Mouse (Mus musculus) liver, embryonic 11.5 days (tissue): ENCODE measurements at regions not wholly inside any gene's neighbourhood (a gene's known extent, or its start where the extent isn't known, plus 50 kb on each side); places are given as distances from the start of the nearest gene placed in this dataset.
A peak's percentile ranks its signal among the peaks of the same experiment; 100 is the strongest.

Experiments used
- ATAC-seq: fragments of 200-750 bp; cut with Nextera tagmentation; replicated peaks from 2 replicates; pipeline ENCODE4 v1.8.0; 2017; ENCODE audit warnings: moderate number of reproducible peaks, mild to moderate bottlenecking, moderate TSS enrichment, moderate library complexity; ENCODE audit not compliant: low FRiP score
- DNase-seq: peaks from one replicate; pipeline ENCODE4 v3.0.0-alpha.2; 2017; ENCODE audit warnings: low spot score
- H3K27ac ChIP-seq: fragments of 300-500 bp; sonication (generic); 2 replicates; pipeline ENCODE4 v1.5.1; 2014; ENCODE audit warnings: mild to moderate bottlenecking, low read depth, low read length, control low read depth
- H3K27me3 ChIP-seq: fragments of 300-500 bp; sonication (generic); replicated peaks from 2 replicates; pipeline ENCODE4 v1.6.1; 2014; ENCODE audit warnings: low read length, mixed read lengths; ENCODE audit not compliant: control insufficient read depth, insufficient read depth
- H3K36me3 ChIP-seq: fragments of 300-500 bp; sonication (generic); 2 replicates; pipeline ENCODE4 v1.6.1; 2014; ENCODE audit warnings: mild to moderate bottlenecking, low read length, moderate library complexity, mixed read lengths; ENCODE audit not compliant: control insufficient read depth, insufficient read depth
- H3K4me1 ChIP-seq: fragments of 300-500 bp; sonication (generic); replicated peaks from 2 replicates; pipeline ENCODE4 v1.6.1; 2014; ENCODE audit warnings: low read length, mixed read lengths; ENCODE audit not compliant: control insufficient read depth, insufficient read depth
- H3K4me2 ChIP-seq: fragments of 300-500 bp; sonication (generic); 2 replicates; pipeline ENCODE4 v1.6.1; 2014; ENCODE audit warnings: mild to moderate bottlenecking, control low read depth, moderate library complexity
- H3K4me3 ChIP-seq: fragments of 300-500 bp; sonication (generic); 2 replicates; pipeline ENCODE4 v1.5.1; 2014; ENCODE audit warnings: low read depth, low read length, control low read depth
- H3K9ac ChIP-seq: fragments of 300-500 bp; sonication (generic); 2 replicates; pipeline ENCODE4 v1.6.1; 2014; ENCODE audit warnings: low read depth, low read length, control low read depth
- H3K9me3 ChIP-seq: fragments of 300-500 bp; sonication (generic); 2 replicates; pipeline ENCODE4 v1.6.1; 2016; ENCODE audit warnings: low read length, inconsistent platforms, mixed read lengths; ENCODE audit not compliant: control insufficient read depth
- WGBS: fragments of 180-500 bp; shearing (Covaris S2); extraction: QIAGEN DNeasy Blood & Tissue Kit; methylation state at CpG from one replicate; pipeline ENCODE4 v1.1.7; 2014; 5-methylcytosine and 5-hydroxymethylcytosine counted together

DNA sequence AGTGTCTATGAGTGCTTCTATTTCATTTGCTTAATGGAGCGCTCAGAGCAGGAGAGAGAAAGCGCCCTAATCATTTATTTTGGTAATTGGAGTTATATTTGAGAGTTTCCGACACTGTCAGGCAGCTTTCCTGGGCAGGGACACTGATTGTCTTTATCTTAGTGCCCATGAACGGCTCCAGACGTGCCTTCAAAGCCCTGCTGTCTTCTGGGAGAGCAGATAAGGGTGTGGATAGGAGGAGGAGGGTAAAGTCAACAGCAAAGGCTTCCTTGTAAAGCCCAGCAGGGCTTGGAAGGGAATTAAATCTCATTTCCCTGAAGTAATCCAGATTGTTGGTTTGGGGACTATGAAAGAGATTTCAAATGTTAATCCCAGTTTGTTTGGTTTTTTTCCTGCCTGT is 189.3 kb upstream of the Ncam1 start:
- 16% methylated on average over 5 of the region's 5 CpGs for WGBS
- Histone ChIP-seq H3K36me3 (no peaks in the 10 kb centered on the region), H3K4me2 (no peak overlapping the region), H3K27ac (no peak overlapping the region), H3K9ac (no peak overlapping the region), H3K4me1 (no peaks in the 10 kb centered on the region; the same call in 1 of the 2 replicates), H3K9me3 (no peaks in the 10 kb centered on the region), H3K4me3 (no peak overlapping the region), H3K27me3 (no peaks in the 10 kb centered on the region)
- DNase-seq (no peak), ATAC-seq (no peak)

GRCm38 (mm10) chr9:49987481-49987880 is 188.8 kb upstream of the Ncam1 start:
- H3K9ac ChIP-seq = no peak overlapping the region
- no peak overlapping the region for H3K27ac ChIP-seq
- ATAC-seq (no peak), DNase-seq (no peak)
- no peak overlapping the region for H3K4me2 ChIP-seq
- H3K27me3 ChIP-seq = no peaks in the 10 kb centered on the region
- H3K4me1 ChIP-seq = no peaks in the 10 kb centered on the region; the same call in 1 of the 2 replicates
- no peaks in the 10 kb centered on the region for H3K9me3 ChIP-seq
- no peak overlapping the region for H3K4me3 ChIP-seq
- H3K36me3 ChIP-seq = no peaks in the 10 kb centered on the region

- DNase-seq (no peak), ATAC-seq (0 out of 2 replicates have a peak, but pooled peaks have one; percentile 36)
- no peak overlapping the region for H3K4me2 ChIP-seq
- no peak overlapping the region for H3K9ac ChIP-seq
- H3K4me1 ChIP-seq = no peaks in the 10 kb centered on the region
- H3K9me3 ChIP-seq = no peaks in the 10 kb centered on the region
- 60% methylated on average over 7 of the region's 7 CpGs for WGBS
- no peaks in the 10 kb centered on the region for H3K27me3 ChIP-seq
- no peak overlapping the region for H3K4me3 ChIP-seq
- H3K36me3 ChIP-seq = no peaks in the 10 kb centered on the region
- H3K27ac ChIP-seq = no peak overlapping the region
Measured at GRCm38 (mm10) chr9:49980344-49981207, 181.9 kb upstream of the Ncam1 start.

DNA sequence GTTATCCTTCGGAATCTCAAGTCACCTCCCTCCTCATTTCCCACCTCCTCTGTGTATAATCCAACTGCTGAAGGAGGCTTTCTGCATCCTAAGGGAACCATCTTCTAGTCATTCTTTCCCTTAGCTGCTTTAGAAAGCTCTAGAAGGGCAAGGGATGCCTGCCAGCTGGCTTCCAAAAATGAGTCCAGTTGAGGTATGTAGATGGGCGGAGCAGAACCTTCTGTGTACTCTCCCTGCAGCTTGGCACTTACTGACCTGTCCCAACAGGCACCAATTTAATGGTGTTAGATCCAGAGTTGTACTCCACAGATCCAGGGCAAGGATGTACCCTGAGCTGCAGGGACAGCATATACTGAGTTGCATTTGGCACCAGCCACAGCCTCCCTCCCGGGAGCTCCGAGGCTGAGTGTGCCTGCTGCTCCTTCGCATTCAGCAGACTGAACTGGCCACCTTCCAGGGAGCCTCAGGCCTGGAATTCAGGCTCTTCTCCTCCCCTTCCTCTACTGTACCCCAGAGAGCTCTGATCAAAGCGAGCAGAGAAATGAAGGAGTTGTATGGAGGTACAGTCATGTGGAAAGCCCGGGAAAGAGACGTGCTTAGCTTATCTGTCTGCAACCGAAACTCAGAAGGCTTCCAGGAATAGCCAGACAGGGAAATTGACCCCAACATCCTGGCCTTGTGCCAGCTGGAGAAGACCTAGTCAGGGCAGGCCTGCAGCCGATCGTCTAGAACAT is 177.4 kb upstream of the Ncam1 start:
- Histone ChIP-seq H3K4me3 (no peak overlapping the region), H3K36me3 (no peaks in the 10 kb centered on the region), H3K27me3 (no peaks in the 10 kb centered on the region), H3K9me3 (no peaks in the 10 kb centered on the region), H3K27ac (no peak overlapping the region), H3K9ac (no peak overlapping the region), H3K4me1 (no peaks in the 10 kb centered on the region), H3K4me2 (no peak overlapping the region)
- DNase-seq (no peak), ATAC-seq (no peak)
- 53% methylated on average over 11 of the region's 11 CpGs for WGBS

- H3K9ac ChIP-seq = no peak overlapping the region
- no peaks in the 10 kb centered on the region for H3K9me3 ChIP-seq
- DNase-seq (no peak), ATAC-seq (no peak)
- H3K4me1 ChIP-seq = no peaks in the 10 kb centered on the region
- H3K36me3 ChIP-seq = no peaks in the 10 kb centered on the region
- 76% methylated on average over 5 of the region's 5 CpGs for WGBS
- H3K27me3 ChIP-seq = no peaks in the 10 kb centered on the region
- no peak overlapping the region for H3K4me2 ChIP-seq
- H3K4me3 ChIP-seq = no peak overlapping the region
- no peak overlapping the region for H3K27ac ChIP-seq
Measured at GRCm38 (mm10) chr9:49973974-49974495, 175.3 kb upstream of the Ncam1 start.

DNA sequence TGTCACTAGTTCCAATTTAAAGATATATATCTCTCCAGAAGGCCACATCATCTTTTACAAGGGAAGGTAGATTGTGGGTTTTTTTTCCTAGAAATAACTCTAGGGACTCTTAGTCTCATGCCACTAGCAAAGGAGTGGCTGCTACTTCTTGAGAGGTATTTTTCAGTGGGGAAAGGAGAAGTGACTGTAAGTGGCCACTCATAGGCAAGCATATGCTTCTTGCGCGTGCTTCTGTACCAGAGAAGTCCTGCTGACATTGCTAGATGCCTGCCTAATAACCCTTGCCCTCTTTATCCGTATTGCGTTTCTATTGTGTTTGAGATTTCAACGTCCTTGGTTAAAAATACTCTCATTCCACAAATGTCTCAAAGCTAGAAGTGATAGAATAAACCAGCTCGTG is 170.7 kb upstream of the Ncam1 start:
- WGBS = 72% methylated on average over 6 of the region's 6 CpGs
- Histone ChIP-seq H3K36me3 (no peaks in the 10 kb centered on the region), H3K4me2 (no peak overlapping the region), H3K9me3 (no peaks in the 10 kb centered on the region), H3K4me3 (no peak overlapping the region), H3K27me3 (no peaks in the 10 kb centered on the region), H3K9ac (no peak overlapping the region), H3K4me1 (no peaks in the 10 kb centered on the region), H3K27ac (no peak overlapping the region)
- ATAC-seq (no peak), DNase-seq (no peak)

- Histone ChIP-seq H3K9ac (no peak overlapping the region), H3K4me1 (peaks cover 8% of the 10 kb centered on the region; the same call in 1 of the 2 replicates), H3K4me3 (no peak overlapping the region), H3K27ac (no peak overlapping the region), H3K4me2 (no peak overlapping the region), H3K9me3 (no peaks in the 10 kb centered on the region), H3K36me3 (no peaks in the 10 kb centered on the region), H3K27me3 (no peaks in the 10 kb centered on the region)
- DNase-seq = no peak
- 79% methylated on average over 4 of the region's 4 CpGs for WGBS
- ATAC-seq = no peak
Measured at GRCm38 (mm10) chr9:49964666-49965065, 165.9 kb upstream of the Ncam1 start.

DNA sequence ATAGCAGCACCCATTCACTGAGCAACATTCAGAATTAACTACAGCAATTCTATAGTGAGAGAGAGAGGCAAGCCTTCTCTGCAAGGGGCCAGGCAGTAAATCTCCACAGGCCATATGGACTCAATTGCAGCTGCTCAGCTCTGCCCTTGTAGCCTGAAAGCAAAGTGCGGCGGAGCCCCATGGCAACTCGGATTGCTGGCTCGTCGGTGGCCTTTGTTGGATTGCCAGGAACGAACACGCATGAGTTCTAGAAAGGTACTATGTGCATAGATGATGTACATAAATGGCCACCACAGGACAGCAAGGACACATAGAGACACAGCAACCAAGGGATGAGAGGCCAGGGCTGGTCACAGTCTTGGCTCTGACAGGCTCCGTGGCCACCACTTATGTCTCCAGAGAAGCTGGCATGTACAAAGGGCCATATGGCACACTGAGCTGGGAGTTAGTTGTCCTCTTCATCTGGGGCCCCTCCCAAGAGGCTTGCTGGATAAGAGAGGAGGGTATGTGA is 163.9 kb upstream of the Ncam1 start:
- Histone ChIP-seq H3K4me1 (peaks cover 8% of the 10 kb centered on the region; the same call in 1 of the 2 replicates), H3K4me2 (no peak overlapping the region)
- DNase-seq = no peak

More for the DNA sequence above, 163.9 kb upstream of the Ncam1 start:
- ATAC-seq = no peak
- H3K4me3 ChIP-seq = no peak overlapping the region
- H3K27me3 ChIP-seq = no peaks in the 10 kb centered on the region
- H3K9ac ChIP-seq = no peak overlapping the region
- no peaks in the 10 kb centered on the region for H3K36me3 ChIP-seq
- WGBS = 70% methylated on average over 8 of the region's 8 CpGs
- no peaks in the 10 kb centered on the region for H3K9me3 ChIP-seq
- H3K27ac ChIP-seq = no peak overlapping the region; the same call in 1 of the 2 replicates
